Mouse (Mus musculus) MN1 (cell line): Measurements from ENCODE around the gene Cyb5b.

Experiments used
- DNase-seq: peaks from one replicate; pipeline ENCODE4 v3.0.0-alpha.2; 2016; ENCODE audit warnings: low spot score

Cyb5b gene

GRCm38 (mm10) chr8:107130028-107130427 lies 20.4 kb upstream of the Cyb5b start:
- DNase-seq, result no peak

GRCm38 (mm10) chr8:107132581-107133491 lies 17.6 kb upstream of the Cyb5b start:
- DNase-seq, result no peak

GRCm38 (mm10) chr8:107133881-107134280 lies 16.6 kb upstream of the Cyb5b start:
- DNase-seq, result peak; percentile 48

- DNase-seq, result no peak
Observed at GRCm38 (mm10) chr8:107136003-107136612, 14.3 kb upstream of the Cyb5b start.

- no peak for DNase-seq
Observed at GRCm38 (mm10) chr8:107137591-107137990, 12.8 kb upstream of the Cyb5b start.

GRCm38 (mm10) chr8:107138338-107138737 lies 12.1 kb upstream of the Cyb5b start:
- no peak for DNase-seq

GRCm38 (mm10) chr8:107139704-107140470 lies 10.6 kb upstream of the Cyb5b start:
- DNase-seq, result peak; percentile 58

- DNase-seq, result no peak
Observed at GRCm38 (mm10) chr8:107142539-107142938, 7.9 kb upstream of the Cyb5b start.

GRCm38 (mm10) chr8:107143501-107143900 lies 6.9 kb upstream of the Cyb5b start:
- no peak for DNase-seq

GRCm38 (mm10) chr8:107146186-107146585 lies 4.3 kb upstream of the Cyb5b start:
- DNase-seq, result no peak

- DNase-seq, result no peak
Observed at GRCm38 (mm10) chr8:107148802-107149201, 1.6 kb upstream of the Cyb5b start.

- no peak for DNase-seq
Observed at GRCm38 (mm10) chr8:107150057-107150403, 410 bp upstream of the Cyb5b start.

GRCm38 (mm10) chr8:107151212-107151920 lies 926 bp downstream of the Cyb5b start:
- DNase-seq, result peak; percentile 39

GRCm38 (mm10) chr8:107153326-107154210 lies 3.1 kb downstream of the Cyb5b start:
- DNase-seq, result no peak

- no peak for DNase-seq
Observed at GRCm38 (mm10) chr8:107156816-107157215, 6.4 kb downstream of the Cyb5b start.

GRCm38 (mm10) chr8:107157836-107158235 lies 7.4 kb downstream of the Cyb5b start:
- DNase-seq, result peak; percentile 40

- DNase-seq, result no peak
Observed at GRCm38 (mm10) chr8:107158890-107159289, 8.4 kb downstream of the Cyb5b start.

- DNase-seq, result no peak
Observed at GRCm38 (mm10) chr8:107164251-107164773, 13.9 kb downstream of the Cyb5b start.

GRCm38 (mm10) chr8:107165745-107166144 lies 15.3 kb downstream of the Cyb5b start:
- DNase-seq, result no peak

GRCm38 (mm10) chr8:107167848-107168247 lies 17.4 kb downstream of the Cyb5b start:
- no peak for DNase-seq

GRCm38 (mm10) chr8:107172152-107172551 lies 21.7 kb downstream of the Cyb5b start:
- no peak for DNase-seq
